Mouse (Mus musculus) kidney, adult 2 months (tissue): ENCODE results near the gene Supt6.

Experiments
- CTCF ChIP-seq: fragments of 200-500 bp; conservative IDR thresholded peaks from 2 replicates; pipeline ENCODE4 v1.5.1; 2011; ENCODE audit warnings: low read depth, mild to moderate bottlenecking, control low read depth, low read length, moderate library complexity, mixed read lengths; ENCODE audit not compliant: insufficient read depth, insufficient read length
- POLR2A ChIP-seq: fragments of 200-500 bp; IDR thresholded peaks from one replicate; pipeline ENCODE4 v1.6.1; 2011; ENCODE audit warnings: low read depth, low read length, control low read depth

- no peak for TF ChIP-seq POLR2A
- no peak for TF ChIP-seq CTCF
Measured at GRCm38 (mm10) chr11:78164604-78164923, 81.2 kb downstream of the Supt6 start.
